Mouse (Mus musculus) hindbrain, embryonic 14.5 days (tissue): ENCODE results near the gene Prdm16. TPM values are rescaled to one million over a fixed set of nuclear protein-coding genes. Genes with fewer than 3 reads are reported as not detected.

Source experiments
- ATAC-seq: fragments of 200-750 bp; cut with Nextera tagmentation; 2 replicates; pipeline ENCODE4 v1.8.0; 2017; ENCODE audit warnings: moderate number of reproducible peaks, mild to moderate bottlenecking, moderate TSS enrichment, moderate library complexity; ENCODE audit not compliant: low FRiP score
- DNase-seq: peaks from one replicate; pipeline ENCODE4 v3.0.0-alpha.2; 2015; ENCODE audit warnings: low spot score
- H3K27ac ChIP-seq: fragments of 300-500 bp; sonication (generic); 2 replicates; pipeline ENCODE4 v1.5.1; 2014; ENCODE audit warnings: mild to moderate bottlenecking, moderate library complexity
- H3K27me3 ChIP-seq: fragments of 300-500 bp; sonication (generic); 2 replicates; pipeline ENCODE4 v1.6.1; 2014; ENCODE audit warnings: mild to moderate bottlenecking, low read length, mixed read lengths; ENCODE audit not compliant: control insufficient read depth, insufficient read depth
- H3K36me3 ChIP-seq: fragments of 300-500 bp; sonication (generic); replicated peaks from 2 replicates; pipeline ENCODE4 v1.6.1; 2014; ENCODE audit not compliant: control insufficient read depth, insufficient read depth
- H3K4me1 ChIP-seq: fragments of 300-500 bp; sonication (generic); replicated peaks from 2 replicates; pipeline ENCODE4 v1.6.1; 2014; ENCODE audit warnings: antibody characterized with exemption, low read length, mixed read lengths; ENCODE audit not compliant: control insufficient read depth, insufficient read depth
- H3K4me2 ChIP-seq: fragments of 300-500 bp; sonication (generic); replicated peaks from 2 replicates; pipeline ENCODE4 v1.6.1; 2014; ENCODE audit warnings: mild to moderate bottlenecking, moderate library complexity
- H3K4me3 ChIP-seq: fragments of 300-500 bp; sonication (generic); replicated peaks from 2 replicates; pipeline ENCODE4 v1.5.1; 2014; ENCODE audit warnings: mild to moderate bottlenecking, low read length
- H3K9ac ChIP-seq: fragments of 300-500 bp; sonication (generic); 2 replicates; pipeline ENCODE4 v1.6.1; 2014
- H3K9me3 ChIP-seq: fragments of 300-500 bp; sonication (generic); 2 replicates; pipeline ENCODE4 v1.6.1; 2016; ENCODE audit warnings: low read length; ENCODE audit not compliant: control insufficient read depth
- WGBS: fragments of 180-500 bp; shearing (Covaris S2); extraction: QIAGEN DNeasy Blood & Tissue Kit; methylation state at CpG from one replicate; pipeline ENCODE4 v1.1.7; 2014; 5-methylcytosine and 5-hydroxymethylcytosine counted together
- polyA plus RNA-seq: library from polyadenylated mRNA; unstranded; fragments of >200 nt; fragmentation: Nextera tagmentation; extraction: Ambion mirVana; gene quantifications from 2 replicates; pipeline ENCODE4 v1.2.1, GENCODE M21; 2014

Prdm16 gene
- polyA plus RNA-seq, 1 experiment from 2014 or later, result 15.6 TPM

GRCm38 (mm10) chr4:154330001-154330400 lies 306.7 kb downstream of the Prdm16 start:
- Histone ChIP-seq H3K27me3 (peaks cover 15% of the 10 kb centered on the region; the same call in 1 of the 2 replicates), H3K4me2 (no peak overlapping the region), H3K27ac (no peak overlapping the region), H3K4me1 (no peaks in the 10 kb centered on the region; the same call in 1 of the 2 replicates), H3K9me3 (no peaks in the 10 kb centered on the region), H3K4me3 (no peak overlapping the region), H3K9ac (no peak overlapping the region), H3K36me3 (no peaks in the 10 kb centered on the region)
- ATAC-seq (no peak), DNase-seq (no peak)
- WGBS, result 90% methylated on average over 7 of the region's 7 CpGs

- Histone ChIP-seq H3K27me3 (peaks cover 15% of the 10 kb centered on the region; the same call in 1 of the 2 replicates), H3K36me3 (no peaks in the 10 kb centered on the region), H3K4me1 (no peaks in the 10 kb centered on the region; the same call in 1 of the 2 replicates), H3K4me2 (peak overlapping the region; percentile 24), H3K9me3 (no peaks in the 10 kb centered on the region), H3K9ac (no peak overlapping the region), H3K27ac (no peak overlapping the region), H3K4me3 (no peak overlapping the region)
- 2% methylated on average over 6 of the region's 6 CpGs for WGBS
- DNase-seq (peak; percentile 92), ATAC-seq (peak; percentile 54; the same call in 1 of the 2 replicates)
Observed at GRCm38 (mm10) chr4:154328836-154329235, 307.8 kb downstream of the Prdm16 start.

- 5% methylated on average over 20 of the region's 20 CpGs for WGBS
- H3K27ac ChIP-seq, result no peak overlapping the region
- no peaks in the 10 kb centered on the region for H3K36me3 ChIP-seq
- no peak for DNase-seq
- no peak overlapping the region for H3K4me3 ChIP-seq
- no peaks in the 10 kb centered on the region; the same call in 1 of the 2 replicates for H3K4me1 ChIP-seq
- no peak for ATAC-seq
- H3K27me3 ChIP-seq, result peaks cover 15% of the 10 kb centered on the region; the same call in 1 of the 2 replicates
- H3K9me3 ChIP-seq, result no peaks in the 10 kb centered on the region
- no peak overlapping the region for H3K9ac ChIP-seq
- peak overlapping the region; percentile 24 for H3K4me2 ChIP-seq
Observed at GRCm38 (mm10) chr4:154328431-154328830, 308.2 kb downstream of the Prdm16 start.

- H3K27ac ChIP-seq, result no peak overlapping the region
- peaks cover 15% of the 10 kb centered on the region; the same call in 1 of the 2 replicates for H3K27me3 ChIP-seq
- H3K36me3 ChIP-seq, result no peaks in the 10 kb centered on the region
- no peak for DNase-seq
- no peak overlapping the region for H3K9ac ChIP-seq
- H3K4me1 ChIP-seq, result no peaks in the 10 kb centered on the region
- ATAC-seq, result no peak
- H3K4me2 ChIP-seq, result no peak overlapping the region
- no peaks in the 10 kb centered on the region for H3K9me3 ChIP-seq
- H3K4me3 ChIP-seq, result no peak overlapping the region
- 66% methylated on average over 4 of the region's 4 CpGs for WGBS
Observed at GRCm38 (mm10) chr4:154325410-154325809, 311.3 kb downstream of the Prdm16 start.

- DNase-seq, result no peak
- H3K27ac ChIP-seq, result peak overlapping the region; percentile 68
Observed at GRCm38 (mm10) chr4:154313622-154313967, 323.1 kb downstream of the Prdm16 start.

GRCm38 (mm10) chr4:154312935-154313621 lies 323.6 kb downstream of the Prdm16 start:
- peak; percentile 65 for ATAC-seq
- WGBS, result 35% methylated on average over 4 of the region's 4 CpGs

More at GRCm38 (mm10) chr4:154313622-154313967, 323.1 kb downstream of the Prdm16 start:
- H3K9me3 ChIP-seq, result no peaks in the 10 kb centered on the region
- H3K4me3 ChIP-seq, result no peak overlapping the region
- no peak for ATAC-seq
- H3K4me2 ChIP-seq, result no peak overlapping the region
- H3K27me3 ChIP-seq, result no peaks in the 10 kb centered on the region
- H3K4me1 ChIP-seq, result no peaks in the 10 kb centered on the region
- no peaks in the 10 kb centered on the region for H3K36me3 ChIP-seq
- H3K9ac ChIP-seq, result no peak overlapping the region
- 77% methylated on average over 11 of the region's 11 CpGs for WGBS

GRCm38 (mm10) chr4:154312143-154312812 lies 324.4 kb downstream of the Prdm16 start:
- Histone ChIP-seq H3K9me3 (no peaks in the 10 kb centered on the region), H3K27me3 (no peaks in the 10 kb centered on the region), H3K4me3 (no peak overlapping the region), H3K36me3 (no peaks in the 10 kb centered on the region), H3K4me2 (no peak overlapping the region), H3K27ac (peak overlapping the region; percentile 20; the same call in 1 of the 2 replicates), H3K4me1 (no peaks in the 10 kb centered on the region), H3K9ac (no peak overlapping the region)
- DNase-seq, result no peak
- 87% methylated on average over 2 of the region's 2 CpGs for WGBS
- ATAC-seq, result no peak

More at GRCm38 (mm10) chr4:154312935-154313621, 323.6 kb downstream of the Prdm16 start:
- no peaks in the 10 kb centered on the region for H3K4me1 ChIP-seq
- no peaks in the 10 kb centered on the region for H3K27me3 ChIP-seq
- no peak overlapping the region for H3K9ac ChIP-seq
- no peaks in the 10 kb centered on the region for H3K36me3 ChIP-seq
- H3K9me3 ChIP-seq, result no peaks in the 10 kb centered on the region
- peak overlapping the region; percentile 68 for H3K27ac ChIP-seq
- DNase-seq, result no peak
- no peak overlapping the region for H3K4me2 ChIP-seq
- H3K4me3 ChIP-seq, result no peak overlapping the region

- H3K4me1 ChIP-seq, result no peaks in the 10 kb centered on the region
- no peak overlapping the region for H3K27ac ChIP-seq
- DNase-seq, result no peak
- H3K36me3 ChIP-seq, result no peaks in the 10 kb centered on the region
- H3K9ac ChIP-seq, result no peak overlapping the region
- H3K4me2 ChIP-seq, result no peak overlapping the region
- no peak for ATAC-seq
- WGBS, result 83% methylated on average over 9 of the region's 9 CpGs
- H3K4me3 ChIP-seq, result no peak overlapping the region
- no peaks in the 10 kb centered on the region for H3K27me3 ChIP-seq
- no peaks in the 10 kb centered on the region for H3K9me3 ChIP-seq
Observed at GRCm38 (mm10) chr4:154310576-154311262, 326.0 kb downstream of the Prdm16 start.

GRCm38 (mm10) chr4:154309131-154309530 lies 327.5 kb downstream of the Prdm16 start:
- WGBS, result 87% methylated on average over 2 of the region's 2 CpGs
- no peaks in the 10 kb centered on the region for H3K4me1 ChIP-seq
- DNase-seq, result no peak
- no peaks in the 10 kb centered on the region for H3K27me3 ChIP-seq
- no peak overlapping the region for H3K4me3 ChIP-seq
- no peak overlapping the region for H3K4me2 ChIP-seq
- H3K27ac ChIP-seq, result no peak overlapping the region
- ATAC-seq, result no peak
- no peak overlapping the region for H3K9ac ChIP-seq
- no peaks in the 10 kb centered on the region for H3K9me3 ChIP-seq
- no peaks in the 10 kb centered on the region for H3K36me3 ChIP-seq
